Mouse (Mus musculus) stomach, embryonic 15.5 days (tissue): ENCODE measurements around the gene Mospd3. TPM values are rescaled to one million over a fixed set of nuclear protein-coding genes. Genes with fewer than 3 reads are reported as not detected.
"Not testable (repeated sequence)": the region's sequence is repeated elsewhere in the genome, so short reads cannot be mapped to it uniquely, and the experiment has no call there.

Experiments
- ATAC-seq: fragments of 200-750 bp; cut with Nextera tagmentation; 2 replicates; pipeline ENCODE4 v1.8.0; 2017; ENCODE audit warnings: low read depth, moderate number of reproducible peaks, moderate TSS enrichment; ENCODE audit not compliant: insufficient read depth, low FRiP score
- H3K27ac ChIP-seq: fragments of 300-500 bp; sonication (generic); 2 replicates; pipeline ENCODE4 v1.5.1; 2015; ENCODE audit warnings: mild to moderate bottlenecking, inconsistent platforms
- H3K27me3 ChIP-seq: fragments of 300-500 bp; sonication (generic); replicated peaks from 2 replicates; pipeline ENCODE4 v1.6.1; 2015; ENCODE audit warnings: inconsistent platforms
- H3K36me3 ChIP-seq: fragments of 300-500 bp; sonication (generic); 2 replicates; pipeline ENCODE4 v1.6.1; 2015; ENCODE audit warnings: inconsistent platforms
- H3K4me1 ChIP-seq: fragments of 300-500 bp; sonication (generic); 2 replicates; pipeline ENCODE4 v1.6.1; 2015; ENCODE audit warnings: inconsistent platforms
- H3K4me2 ChIP-seq: fragments of 300-500 bp; sonication (generic); 2 replicates; pipeline ENCODE4 v1.6.1; 2015; ENCODE audit warnings: mild to moderate bottlenecking, inconsistent platforms
- H3K4me3 ChIP-seq: fragments of 300-500 bp; sonication (generic); replicated peaks from 2 replicates; pipeline ENCODE4 v1.5.1; 2015; ENCODE audit warnings: inconsistent platforms
- H3K9ac ChIP-seq: fragments of 300-500 bp; sonication (generic); 2 replicates; pipeline ENCODE4 v1.6.1; 2015; ENCODE audit warnings: inconsistent platforms
- H3K9me3 ChIP-seq: fragments of 300-500 bp; sonication (generic); 2 replicates; pipeline ENCODE4 v1.6.1; 2016; ENCODE audit warnings: inconsistent platforms
- WGBS: fragments of 180-500 bp; shearing (Covaris S2); methylation state at CpG from one replicate; pipeline ENCODE4 v1.1.7; 2015; 5-methylcytosine and 5-hydroxymethylcytosine counted together
- polyA plus RNA-seq: library from polyadenylated mRNA; unstranded; fragments of >200 nt; fragmentation: Nextera tagmentation; extraction: Ambion mirVana; gene quantifications from 2 replicates; pipeline ENCODE4 v1.2.1, GENCODE M21; 2015

Mospd3 gene
- polyA plus RNA-seq, 1 experiment from 2014 or later, result 30.6 TPM

- Histone ChIP-seq H3K27ac (no peak overlapping the region), H3K9ac (no peak overlapping the region)
- WGBS, result 77% methylated on average over 12 of the region's 12 CpGs
Observed at GRCm38 (mm10) chr5:137633397-137634084, 32.7 kb upstream of the Mospd3 start.

GRCm38 (mm10) chr5:137631591-137631990, 30.7 kb upstream of the Mospd3 start:
- peaks cover 33% of the 10 kb centered on the region for H3K4me1 ChIP-seq
- no peaks in the 10 kb centered on the region for H3K9me3 ChIP-seq
- H3K4me2 ChIP-seq, result peak overlapping the region; percentile 87
- no peak overlapping the region for H3K9ac ChIP-seq
- peak overlapping the region; percentile 96 for H3K27ac ChIP-seq
- 50% methylated on average over 4 of the region's 4 CpGs for WGBS
- peaks cover 31% of the 10 kb centered on the region for H3K36me3 ChIP-seq
- no peak for ATAC-seq
- peak overlapping the region; percentile 79; the same call in 1 of the 2 replicates for H3K4me3 ChIP-seq
- H3K27me3 ChIP-seq, result no peaks in the 10 kb centered on the region

More at GRCm38 (mm10) chr5:137633397-137634084, 32.7 kb upstream of the Mospd3 start:
- ATAC-seq, result no peak
- H3K36me3 ChIP-seq, result peaks cover 48% of the 10 kb centered on the region
- H3K9me3 ChIP-seq, result no peaks in the 10 kb centered on the region
- peaks cover 33% of the 10 kb centered on the region for H3K4me1 ChIP-seq
- no peak overlapping the region for H3K4me2 ChIP-seq
- no peak overlapping the region for H3K4me3 ChIP-seq
- H3K27me3 ChIP-seq, result no peaks in the 10 kb centered on the region

- H3K4me1 ChIP-seq, result peaks cover 33% of the 10 kb centered on the region
- H3K9ac ChIP-seq, result 0 out of 2 replicates have a peak overlapping the region, but pooled peaks have one; percentile 4
- H3K9me3 ChIP-seq, result no peaks in the 10 kb centered on the region
- H3K27ac ChIP-seq, result peak overlapping the region; percentile 96
- no peak for ATAC-seq
- 47% methylated on average over 9 of the region's 9 CpGs for WGBS
- H3K27me3 ChIP-seq, result no peaks in the 10 kb centered on the region
- peak overlapping the region; percentile 87 for H3K4me2 ChIP-seq
- H3K36me3 ChIP-seq, result peaks cover 27% of the 10 kb centered on the region
- peak overlapping the region; percentile 79 for H3K4me3 ChIP-seq
Observed at GRCm38 (mm10) chr5:137631171-137631570, 30.3 kb upstream of the Mospd3 start.

- WGBS, result 6% methylated on average over 3 of the region's 3 CpGs
- H3K4me2 ChIP-seq, result peak overlapping the region; percentile 87
- no peak for ATAC-seq
Observed at GRCm38 (mm10) chr5:137630602-137631001, 29.7 kb upstream of the Mospd3 start.

GRCm38 (mm10) chr5:137629906-137630545, 29.2 kb upstream of the Mospd3 start:
- ATAC-seq, result peak; percentile 11
- 10% methylated on average over 6 of the region's 6 CpGs for WGBS

More at GRCm38 (mm10) chr5:137630602-137631001, 29.7 kb upstream of the Mospd3 start:
- no peaks in the 10 kb centered on the region for H3K27me3 ChIP-seq
- H3K9me3 ChIP-seq, result no peaks in the 10 kb centered on the region
- H3K36me3 ChIP-seq, result peaks cover 22% of the 10 kb centered on the region
- peak overlapping the region; percentile 79 for H3K4me3 ChIP-seq
- H3K9ac ChIP-seq, result 0 out of 2 replicates have a peak overlapping the region, but pooled peaks have one; percentile 83
- H3K27ac ChIP-seq, result peak overlapping the region; percentile 96
- peaks cover 33% of the 10 kb centered on the region for H3K4me1 ChIP-seq

GRCm38 (mm10) chr5:137629306-137629721, 28.5 kb upstream of the Mospd3 start:
- Histone ChIP-seq H3K9me3 (no peaks in the 10 kb centered on the region), H3K27me3 (no peaks in the 10 kb centered on the region), H3K36me3 (peaks cover 15% of the 10 kb centered on the region), H3K27ac (peak overlapping the region; percentile 96), H3K4me1 (peaks cover 35% of the 10 kb centered on the region), H3K4me3 (peak overlapping the region; percentile 79), H3K4me2 (peak overlapping the region; percentile 87), H3K9ac (peak overlapping the region; percentile 83)
- WGBS, result under 1% methylated on average over 23 of the region's 23 CpGs
- ATAC-seq, result peak; percentile 20

More at GRCm38 (mm10) chr5:137629906-137630545, 29.2 kb upstream of the Mospd3 start:
- H3K4me1 ChIP-seq, result peaks cover 33% of the 10 kb centered on the region
- H3K9me3 ChIP-seq, result no peaks in the 10 kb centered on the region
- no peaks in the 10 kb centered on the region for H3K27me3 ChIP-seq
- H3K4me2 ChIP-seq, result peak overlapping the region; percentile 87
- peak overlapping the region; percentile 83; the same call in 1 of the 2 replicates for H3K9ac ChIP-seq
- peak overlapping the region; percentile 79 for H3K4me3 ChIP-seq
- H3K27ac ChIP-seq, result peak overlapping the region; percentile 96
- H3K36me3 ChIP-seq, result peaks cover 16% of the 10 kb centered on the region

- Histone ChIP-seq H3K27ac (peak within 1 kb of the TSS; percentile 96), H3K4me3 (peak within 1 kb of the TSS; percentile 79), H3K9ac (peak within 1 kb of the TSS; percentile 83), H3K4me2 (peak within 1 kb of the TSS; percentile 87), H3K9me3 (no peaks in the 10 kb centered on the region), H3K36me3 (peaks cover 9% of the 10 kb centered on the region), H3K27me3 (no peaks in the 10 kb centered on the region), H3K4me1 (peaks cover 33% of the 10 kb centered on the region)
- ATAC-seq, result peak; percentile 94
- WGBS, result under 1% methylated on average over 46 of the region's 46 CpGs
Observed at GRCm38 (mm10) chr5:137628498-137629305, 27.8 kb upstream of the Mospd3 start, which contains the start of the genes Fbxo24, Lrch4 and Gm20605. Fbxo24 (minus strand) TSS chr5:137629002. Lrch4 (plus strand) TSS chr5:137629121. Gm20605 (plus strand) TSS chr5:137629175.

- H3K27ac ChIP-seq, result peak overlapping the region; percentile 93
- H3K4me1 ChIP-seq, result peaks cover 31% of the 10 kb centered on the region
- ATAC-seq, result no peak
- H3K27me3 ChIP-seq, result no peaks in the 10 kb centered on the region
- H3K4me3 ChIP-seq, result peak overlapping the region; percentile 79
- no peaks in the 10 kb centered on the region for H3K9me3 ChIP-seq
- H3K9ac ChIP-seq, result peak overlapping the region; percentile 31; the same call in 1 of the 2 replicates
- peaks cover 5% of the 10 kb centered on the region; the same call in 1 of the 2 replicates for H3K36me3 ChIP-seq
- H3K4me2 ChIP-seq, result peak overlapping the region; percentile 78
- 2% methylated on average over 9 of the region's 9 CpGs for WGBS
Observed at GRCm38 (mm10) chr5:137627991-137628390, 27.1 kb upstream of the Mospd3 start.

- Histone ChIP-seq H3K4me2 (no peak overlapping the region), H3K4me3 (no peak overlapping the region), H3K9me3 (no peaks in the 10 kb centered on the region), H3K36me3 (no peaks in the 10 kb centered on the region), H3K4me1 (peaks cover 2% of the 10 kb centered on the region; the same call in 1 of the 2 replicates), H3K9ac (no peak overlapping the region), H3K27ac (no peak overlapping the region), H3K27me3 (no peaks in the 10 kb centered on the region)
- no peak for ATAC-seq
- 72% methylated on average over 11 of the region's 11 CpGs for WGBS
Observed at GRCm38 (mm10) chr5:137623937-137624530, 23.2 kb upstream of the Mospd3 start.

GRCm38 (mm10) chr5:137615347-137615746, 14.5 kb upstream of the Mospd3 start:
- Histone ChIP-seq H3K4me1 (peaks cover 35% of the 10 kb centered on the region), H3K9me3 (no peaks in the 10 kb centered on the region), H3K9ac (no peak overlapping the region), H3K36me3 (no peaks in the 10 kb centered on the region), H3K27ac (no peak overlapping the region), H3K27me3 (no peaks in the 10 kb centered on the region), H3K4me2 (no peak overlapping the region), H3K4me3 (no peak overlapping the region)
- no peak for ATAC-seq
- WGBS, result 72% methylated on average over 7 of the region's 7 CpGs

- not testable (repeated sequence) for H3K9me3 ChIP-seq, H3K36me3 ChIP-seq, H3K9ac ChIP-seq, H3K27ac ChIP-seq, ATAC-seq, H3K4me3 ChIP-seq, H3K27me3 ChIP-seq, H3K4me2 ChIP-seq
- WGBS, result 93% methylated on average over 2 of the region's 2 CpGs
- H3K4me1 ChIP-seq, result peaks cover 38% of the 10 kb centered on the region
Observed at GRCm38 (mm10) chr5:137614921-137615320, 14.1 kb upstream of the Mospd3 start.
